Mouse (Mus musculus) layer of hippocampus, adult 11-12 months (tissue): ENCODE measurements around the gene 4921507P07Rik.
"Not testable (repeated sequence)": the region's sequence is repeated elsewhere in the genome, so short reads cannot be mapped to it uniquely, and the experiment has no call there.

Source experiments
- DNase-seq: peaks from one replicate; pipeline ENCODE4 v3.0.0; 2022; ENCODE audit warnings: low spot score

The 4921507P07Rik gene

DNA sequence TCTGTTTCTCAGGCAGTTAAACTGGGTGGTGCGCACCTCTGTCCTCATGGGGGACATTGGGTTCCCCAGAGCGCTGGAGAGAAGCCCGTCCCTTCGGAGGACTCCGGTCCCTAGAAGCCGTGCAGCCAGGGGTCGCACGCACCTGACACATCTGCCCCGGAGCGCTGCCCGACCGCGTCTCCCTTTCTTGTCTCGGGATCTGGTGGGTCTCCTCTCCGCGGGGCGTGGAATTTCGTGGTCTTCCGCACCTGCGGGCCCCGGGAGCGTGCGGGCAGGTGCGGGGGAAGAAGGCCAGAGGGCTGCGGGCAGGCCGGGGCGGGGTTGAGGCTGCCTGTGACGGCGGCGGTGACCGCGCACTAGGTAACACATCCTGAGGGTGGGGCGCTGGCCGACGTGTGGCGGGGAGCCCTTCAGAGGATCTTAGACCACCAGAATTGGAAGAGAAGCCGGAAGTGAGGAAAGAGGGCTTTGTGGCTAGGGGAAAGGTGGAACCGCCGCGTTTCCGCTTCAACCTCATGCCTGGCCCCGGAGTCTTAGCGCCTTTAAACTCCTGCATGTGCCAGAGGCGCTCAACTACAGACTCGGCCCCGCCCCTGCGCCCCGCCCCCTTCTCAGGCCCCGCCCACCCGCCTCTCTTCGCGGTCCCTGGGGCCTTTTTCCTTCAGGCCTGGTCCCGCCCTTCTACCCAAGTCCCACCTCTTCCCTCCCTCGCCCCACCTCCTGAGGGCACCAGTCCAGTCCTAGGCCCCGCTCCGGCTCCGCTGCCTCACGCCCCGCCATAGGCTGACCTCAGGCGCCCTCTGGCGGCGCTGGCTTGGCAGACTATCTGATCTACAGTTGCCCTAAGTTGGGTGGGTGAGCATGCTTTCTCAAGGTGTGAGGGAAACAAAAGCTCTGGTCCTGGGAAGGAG is at the start of gene 4921507P07Rik:
Gene 4921507P07Rik (minus strand): TSS at position 332 of the 911 bp plus-strand sequence.
- peak; percentile 92 for DNase-seq

GRCm38 (mm10) chr6:50644701-50645100 is 48.3 kb upstream of the 4921507P07Rik start:
- no peak for DNase-seq

DNA sequence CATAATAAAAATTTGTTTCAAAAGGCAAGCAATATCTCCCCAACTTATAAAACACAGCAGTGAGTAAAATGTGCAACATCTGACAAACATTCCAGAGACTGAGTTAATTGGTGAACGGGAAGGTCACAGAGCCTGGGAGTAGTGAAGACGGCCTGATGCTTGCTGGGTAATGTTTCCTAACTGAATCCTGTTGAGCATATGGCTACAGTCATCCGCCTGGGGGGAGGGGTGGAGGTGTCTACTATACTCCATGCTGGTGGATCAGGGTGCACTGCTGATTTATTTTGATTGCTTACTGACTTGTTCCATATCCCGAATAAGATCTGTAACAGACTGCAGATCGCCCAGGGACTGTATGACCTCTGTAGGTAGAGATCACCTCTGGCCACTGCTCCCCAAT is 45.5 kb upstream of the 4921507P07Rik start:
- no peak for DNase-seq

DNA sequence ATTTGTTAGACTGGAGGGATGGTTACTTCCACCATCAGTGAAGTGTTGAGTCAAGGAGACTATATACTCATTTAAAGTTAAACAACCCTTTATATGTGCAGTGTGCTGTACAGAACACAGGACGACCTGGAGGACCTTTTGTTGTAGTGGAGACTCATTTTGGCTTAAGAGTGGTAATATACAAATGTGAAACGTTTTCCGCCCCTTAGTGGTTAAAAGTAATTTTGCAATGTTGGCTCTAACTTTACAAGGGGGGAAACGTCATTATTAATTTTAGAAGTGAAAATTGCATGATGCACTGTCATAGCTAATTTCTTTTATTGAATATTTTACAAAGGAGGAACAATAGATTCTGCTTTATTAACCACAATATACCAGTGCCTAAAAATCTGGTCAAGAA is 43.9 kb upstream of the 4921507P07Rik start:
- DNase-seq = no peak

- no peak for DNase-seq
Observed at GRCm38 (mm10) chr6:50639656-50640055, 43.2 kb upstream of the 4921507P07Rik start.

DNA sequence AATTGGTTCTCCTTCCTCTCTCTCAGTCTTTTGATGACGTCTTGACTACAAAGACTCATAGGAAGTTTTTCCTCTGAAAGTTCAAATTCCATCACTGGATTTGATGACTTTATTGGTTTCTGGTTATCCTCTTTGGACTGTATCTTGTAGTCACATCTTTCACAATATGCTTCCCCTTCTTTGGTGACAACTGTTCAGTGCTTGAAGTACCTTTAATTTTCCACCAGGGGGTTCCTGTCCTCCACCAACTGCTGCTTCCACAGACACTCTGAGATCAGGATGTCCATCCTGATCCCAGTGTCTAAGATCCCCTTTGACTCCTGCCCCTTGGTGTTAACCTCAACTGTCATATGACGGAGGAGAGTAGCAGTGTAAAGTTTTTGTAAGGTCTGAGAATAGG is 29.7 kb upstream of the 4921507P07Rik start:
- DNase-seq = not testable (repeated sequence)

- DNase-seq = not testable (repeated sequence)
Observed at GRCm38 (mm10) chr6:50618273-50618672, 21.8 kb upstream of the 4921507P07Rik start.

DNA sequence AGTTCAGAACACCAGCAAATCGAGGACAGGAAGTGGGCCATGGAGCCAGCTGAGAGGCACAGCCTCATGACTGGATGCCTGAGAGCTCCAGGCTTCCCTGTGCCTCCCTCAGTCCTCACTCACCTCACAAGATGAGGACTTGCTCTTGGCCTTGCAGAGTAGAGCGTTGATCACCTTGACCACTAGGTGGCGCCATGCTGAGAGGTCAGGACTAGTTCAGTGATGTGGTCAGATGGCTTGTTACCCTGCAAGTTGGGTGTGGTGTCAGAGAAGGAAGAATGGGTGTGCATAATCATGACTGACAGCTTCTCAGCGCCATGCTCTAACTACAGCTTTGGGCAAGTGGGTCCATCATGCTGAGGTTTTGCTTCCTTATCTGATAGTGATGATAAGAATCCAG is 5.2 kb upstream of the 4921507P07Rik start:
- no peak for DNase-seq

- no peak for DNase-seq
Observed at GRCm38 (mm10) chr6:50598560-50598959, 2.1 kb upstream of the 4921507P07Rik start.

DNA sequence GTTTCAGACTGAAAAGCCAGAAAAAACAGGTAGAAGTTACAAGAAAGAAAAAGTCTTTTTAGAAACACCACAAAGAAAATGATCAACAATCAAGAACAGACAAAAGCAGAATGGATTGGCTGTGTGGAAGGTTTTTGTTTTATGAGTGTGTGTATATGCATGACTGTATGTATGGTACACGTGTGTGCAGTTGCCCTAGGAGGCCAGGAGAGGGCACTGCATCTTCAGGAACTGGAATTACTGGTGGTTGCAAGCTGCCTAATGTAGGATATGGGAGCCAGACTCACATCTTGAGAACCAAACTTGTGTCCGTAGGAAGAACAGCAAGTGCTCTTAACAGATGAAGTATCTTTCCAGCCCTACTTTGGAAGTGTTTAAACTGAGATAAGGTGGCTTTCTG is 2.1 kb downstream of the 4921507P07Rik start:
- no peak for DNase-seq

GRCm38 (mm10) chr6:50593334-50593845 is 3.0 kb downstream of the 4921507P07Rik start:
- no peak for DNase-seq

DNA sequence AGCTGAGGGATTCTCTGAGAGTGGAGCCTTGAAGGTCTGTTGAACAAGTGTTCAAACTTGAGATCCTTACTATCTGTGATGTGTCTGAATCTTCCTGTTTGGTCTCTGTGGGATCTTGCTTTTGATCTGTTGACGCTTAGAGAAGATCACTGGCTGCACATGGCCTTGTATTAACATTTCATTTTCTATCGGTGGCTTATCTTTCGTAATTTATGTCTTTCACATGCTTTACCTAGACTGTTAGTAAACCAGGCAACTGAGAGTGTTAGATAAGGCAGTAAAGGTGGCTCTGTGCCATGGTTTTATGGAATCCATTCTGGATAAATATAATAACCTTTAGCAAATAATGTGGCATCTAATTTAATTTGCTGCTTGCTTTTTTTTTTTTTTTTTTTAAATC is 6.2 kb downstream of the 4921507P07Rik start:
- DNase-seq = no peak

DNA sequence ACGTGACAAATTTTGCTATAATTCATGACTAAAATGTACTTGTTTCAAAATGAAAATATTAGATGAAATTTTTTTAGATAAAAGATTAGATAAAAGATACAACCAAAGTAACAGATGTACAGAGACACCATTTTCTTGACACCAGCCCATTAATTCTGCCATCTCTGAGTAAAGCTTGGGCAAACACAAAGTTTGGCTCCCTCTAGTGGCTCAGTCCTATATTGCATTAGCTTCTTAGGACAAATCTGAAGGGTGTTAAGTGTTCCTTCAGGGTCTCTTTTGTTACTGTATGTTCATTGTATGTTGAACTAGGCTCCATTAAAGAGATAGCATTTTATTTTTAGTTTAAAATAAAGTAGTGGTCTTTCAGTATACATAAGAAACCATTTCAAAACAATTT is 8.2 kb downstream of the 4921507P07Rik start:
- DNase-seq = peak; percentile 75

DNA sequence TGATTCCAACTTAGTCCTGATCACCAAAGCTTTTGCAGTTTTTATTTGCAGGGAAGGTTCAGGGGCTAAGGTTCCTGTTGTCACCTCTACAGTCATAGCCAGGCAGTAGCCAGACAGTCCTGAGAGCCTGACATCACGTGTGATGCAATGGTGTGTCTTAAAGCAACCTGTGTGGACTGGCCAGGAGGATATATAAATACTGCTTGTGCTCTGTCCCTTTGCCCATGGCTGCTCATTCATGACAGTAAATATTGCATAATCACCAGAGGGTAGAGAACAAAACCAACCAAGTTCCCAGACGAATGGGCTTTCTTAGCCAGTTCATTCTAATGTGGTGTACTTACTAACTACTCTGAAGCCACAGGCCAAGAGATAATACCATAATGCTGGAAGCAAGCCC is 9.0 kb downstream of the 4921507P07Rik start:
- no peak for DNase-seq

DNA sequence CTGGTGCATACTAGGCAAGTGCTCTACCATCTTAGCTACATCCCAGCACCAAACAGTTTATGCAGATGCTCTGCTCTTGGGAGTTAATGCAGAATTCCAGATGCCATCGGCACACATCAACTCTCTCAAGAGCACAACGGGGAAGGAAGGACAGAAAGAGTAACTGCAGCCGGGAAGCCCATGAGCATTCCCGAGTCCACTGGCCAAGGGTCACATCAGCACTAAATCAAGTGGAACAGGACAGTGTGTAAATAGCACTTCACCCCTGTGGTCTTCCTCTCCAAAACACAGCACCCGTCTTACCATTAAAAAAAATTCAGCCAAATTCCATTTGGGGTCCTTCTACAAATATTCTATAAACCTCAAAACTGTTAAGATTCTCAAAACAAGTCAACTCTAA is 10.1 kb downstream of the 4921507P07Rik start:
- DNase-seq = no peak

- no peak for DNase-seq
Observed at GRCm38 (mm10) chr6:50585733-50586132, 10.7 kb downstream of the 4921507P07Rik start.

DNA sequence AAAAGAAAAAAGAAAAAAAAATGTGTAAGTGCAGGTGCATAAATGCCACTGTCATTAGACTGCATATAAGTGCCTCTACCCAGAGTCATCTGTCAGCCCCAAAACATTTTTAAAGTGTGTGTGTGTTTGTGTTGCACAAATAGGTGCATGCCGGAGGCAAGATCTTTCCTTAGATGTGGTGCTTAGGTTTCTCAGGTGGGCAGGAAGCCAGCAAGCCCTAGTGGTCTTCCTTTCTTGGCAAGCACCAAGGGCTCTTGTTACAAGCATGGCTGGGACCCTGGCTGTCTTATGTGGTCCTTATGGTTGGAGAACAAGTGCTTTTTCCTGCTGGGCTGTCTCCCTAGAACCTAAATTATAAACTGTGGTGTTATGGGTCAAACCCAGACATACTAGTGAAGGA is 24.8 kb downstream of the 4921507P07Rik start:
- no peak for DNase-seq

DNA sequence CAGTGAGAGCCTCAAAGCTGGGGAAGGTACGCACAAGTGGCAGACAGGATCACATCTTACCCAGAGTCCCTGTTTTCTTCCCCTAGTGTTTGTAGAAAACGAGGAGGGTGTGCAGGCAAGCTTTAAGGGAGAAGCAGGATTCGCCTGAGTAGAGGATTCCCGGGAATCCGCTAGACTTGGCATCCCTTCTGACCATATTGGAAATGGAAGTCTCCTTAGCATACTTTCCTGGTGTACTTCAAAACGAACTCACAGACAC is 29.5 kb downstream of the 4921507P07Rik start:
- DNase-seq = no peak

DNA sequence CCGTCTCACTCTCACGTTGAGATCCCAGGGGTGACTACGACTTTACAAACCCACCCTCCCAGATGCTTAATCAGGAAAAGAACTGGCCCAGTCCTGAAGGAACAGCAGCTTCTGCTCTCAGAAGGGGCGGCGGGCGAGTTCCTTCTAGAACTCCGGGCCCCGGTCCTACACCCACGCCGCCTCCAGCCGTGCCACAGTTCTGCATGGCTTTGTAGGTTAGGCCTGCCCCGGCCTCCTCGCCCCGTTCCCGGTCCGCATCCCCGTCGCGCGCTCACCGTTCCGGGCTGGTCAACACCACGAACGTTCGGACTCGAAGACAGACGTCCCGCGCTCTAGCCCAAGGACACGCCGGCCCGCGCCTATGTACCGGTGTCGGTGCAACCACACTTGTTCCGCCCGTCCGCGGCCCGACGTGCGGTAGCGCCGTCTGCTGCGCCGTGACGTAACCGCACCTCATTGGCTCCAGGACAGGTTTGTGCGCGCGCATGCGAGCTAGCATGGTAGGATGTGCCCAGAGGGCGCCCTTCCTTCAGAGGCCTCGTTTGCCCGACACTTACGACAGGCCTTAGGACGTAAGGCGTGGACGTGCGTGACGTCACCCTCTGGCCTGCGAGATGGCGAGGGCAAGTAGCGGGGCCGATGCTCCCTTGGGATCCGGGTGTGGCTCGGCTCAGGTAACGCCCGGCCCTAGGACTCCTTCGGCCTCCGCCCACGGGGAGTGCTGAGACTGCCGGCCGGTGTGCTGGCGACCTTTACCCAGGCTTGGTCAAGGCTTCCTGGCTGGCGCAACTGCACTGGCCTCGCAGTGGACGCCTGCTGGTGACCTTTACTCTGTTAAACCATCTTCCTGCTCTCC is 30.1 kb downstream of the 4921507P07Rik start, which contains the start of gene Cycs:
Gene Cycs (minus strand): TSS at position 398 of the 856 bp plus-strand sequence.
- DNase-seq = peak; percentile 100

DNA sequence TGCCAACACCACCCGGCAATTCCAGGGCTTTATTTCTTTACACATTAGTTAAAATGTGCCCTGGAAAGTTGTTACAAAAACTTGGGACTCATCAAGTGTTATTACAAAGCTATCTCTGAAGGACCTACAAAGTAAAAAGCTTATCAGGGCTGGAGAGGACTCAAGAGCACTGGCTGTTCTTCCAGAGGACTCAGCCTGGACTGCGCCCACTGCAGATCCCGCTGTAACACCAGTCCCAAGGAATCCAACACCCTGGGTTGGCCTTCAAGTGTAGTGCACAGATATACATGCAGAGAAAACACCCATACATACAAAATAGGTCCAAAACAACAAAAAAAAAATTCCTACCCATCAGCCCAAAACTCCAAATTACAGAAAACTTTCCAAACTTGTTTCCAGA is 32.8 kb downstream of the 4921507P07Rik start:
- no peak for DNase-seq

- DNase-seq = no peak
Observed at GRCm38 (mm10) chr6:50562421-50562820, 34.0 kb downstream of the 4921507P07Rik start.

DNA sequence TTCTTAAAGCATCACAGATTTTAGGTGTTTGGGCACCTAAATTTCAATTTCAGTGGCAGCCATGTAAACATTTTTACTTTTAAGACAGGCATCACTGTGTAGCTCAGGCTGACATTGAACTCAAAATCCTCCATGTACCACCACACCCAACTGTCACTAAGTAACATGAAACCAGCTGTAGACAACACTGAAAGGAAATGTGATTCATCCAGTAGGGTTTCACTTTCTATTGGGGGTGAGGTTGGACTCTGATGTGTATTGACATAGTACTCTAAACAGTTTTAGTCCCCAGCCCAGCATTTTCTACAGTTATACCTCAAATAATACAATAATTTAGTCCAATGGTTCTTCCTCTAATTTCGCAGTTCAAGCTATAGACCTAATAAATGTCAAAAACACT is 35.7 kb downstream of the 4921507P07Rik start:
- no peak for DNase-seq

- DNase-seq = no peak
Observed at GRCm38 (mm10) chr6:50558877-50559276, 37.6 kb downstream of the 4921507P07Rik start.
